Mouse (Mus musculus): ENCODE data around the gene Col24a1.

Gene Col24a1

GRCm38 (mm10) chr3:145463731-145464130 is 171.5 kb downstream of the Col24a1 start:
- no peak for DNase-seq

GRCm38 (mm10) chr3:145471094-145471493 is 178.8 kb downstream of the Col24a1 start:
- DNase-seq, result no peak

GRCm38 (mm10) chr3:145474163-145474562 is 181.9 kb downstream of the Col24a1 start:
- DNase-seq, result no peak

GRCm38 (mm10) chr3:145476634-145477033 is 184.4 kb downstream of the Col24a1 start:
- DNase-seq, result no peak

GRCm38 (mm10) chr3:145477074-145477473 is 184.8 kb downstream of the Col24a1 start:
- DNase-seq, result no peak

- peak; percentile 8 for DNase-seq
Observed at GRCm38 (mm10) chr3:145478446-145478845, 186.2 kb downstream of the Col24a1 start.

- DNase-seq, result no peak
Observed at GRCm38 (mm10) chr3:145490279-145490678, 198.0 kb downstream of the Col24a1 start.

GRCm38 (mm10) chr3:145491326-145491725 is 199.1 kb downstream of the Col24a1 start:
- DNase-seq, result no peak

GRCm38 (mm10) chr3:145498127-145498526 is 205.9 kb downstream of the Col24a1 start:
- no peak for DNase-seq

GRCm38 (mm10) chr3:145498893-145499292 is 206.6 kb downstream of the Col24a1 start:
- no peak for DNase-seq

GRCm38 (mm10) chr3:145504830-145505229 is 212.6 kb downstream of the Col24a1 start:
- DNase-seq, result no peak

- DNase-seq, result no peak
Observed at GRCm38 (mm10) chr3:145508550-145508949, 216.3 kb downstream of the Col24a1 start.

- DNase-seq, result no peak
Observed at GRCm38 (mm10) chr3:145514197-145514596, 221.9 kb downstream of the Col24a1 start.

GRCm38 (mm10) chr3:145521528-145522080 is 229.3 kb downstream of the Col24a1 start:
- no peak for DNase-seq

- no peak for DNase-seq
Observed at GRCm38 (mm10) chr3:145522311-145522710, 230.0 kb downstream of the Col24a1 start.

GRCm38 (mm10) chr3:145525266-145525665 is 233.0 kb downstream of the Col24a1 start:
- no peak for DNase-seq

- no peak for DNase-seq
Observed at GRCm38 (mm10) chr3:145537870-145538269, 245.6 kb downstream of the Col24a1 start.

- no peak for DNase-seq
Observed at GRCm38 (mm10) chr3:145548441-145549415, 256.5 kb downstream of the Col24a1 start.

GRCm38 (mm10) chr3:145550216-145550615 is 257.9 kb downstream of the Col24a1 start:
- no peak for DNase-seq

GRCm38 (mm10) chr3:145554388-145554787 is 262.1 kb downstream of the Col24a1 start:
- no peak for DNase-seq

GRCm38 (mm10) chr3:145556206-145556605 is 263.9 kb downstream of the Col24a1 start:
- no peak for DNase-seq

- DNase-seq, result no peak
Observed at GRCm38 (mm10) chr3:145559675-145560074, 267.4 kb downstream of the Col24a1 start.

- no peak for DNase-seq
Observed at GRCm38 (mm10) chr3:145560117-145560516, 267.8 kb downstream of the Col24a1 start.

- DNase-seq, result no peak
Observed at GRCm38 (mm10) chr3:145574468-145574867, 282.2 kb downstream of the Col24a1 start.
